Mouse (Mus musculus): ENCODE measurements around the gene Noc4l.

DNA sequence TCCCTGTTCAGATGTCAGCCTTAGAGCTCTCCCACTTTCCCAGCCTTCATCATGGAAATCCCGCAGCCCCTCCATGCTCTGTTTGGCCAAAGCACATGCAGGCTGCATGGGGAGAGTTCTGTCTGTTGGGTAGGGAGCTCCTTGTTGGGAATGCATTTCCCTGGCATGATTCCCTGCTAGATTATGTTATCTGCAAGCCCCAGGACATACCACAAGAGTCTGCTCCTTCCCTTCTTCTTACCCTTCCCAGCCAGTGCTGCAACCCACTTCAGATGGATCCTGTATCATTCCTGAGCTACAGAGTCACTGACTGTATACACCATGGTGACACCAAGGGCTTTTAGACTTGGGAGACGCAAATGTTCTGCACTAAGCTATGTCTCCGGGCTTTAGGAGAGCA is 43.8 kb downstream of the Noc4l start:
- no peak for TF ChIP-seq CTCF (IDR thresholded peaks at IDR 0.05; ENCODE audit: borderline replicate concordance, insufficient read depth, low read length)
- no peak for TF ChIP-seq POLR2A (IDR thresholded peaks at IDR 0.05; ENCODE audit: low read depth, low read length)

Measured in embryonic fibroblast, embryonic 13.5 days (primary cell).